Mouse (Mus musculus) R1 (cell line): ENCODE data around the gene Cerkl.

ENCODE experiments used
- DNase-seq: peaks from one replicate; pipeline ENCODE4 v3.0.0-alpha.2; 2018; ENCODE audit warnings: low read depth, low spot score

Cerkl gene

GRCm38 (mm10) chr2:79443401-79443800 lies 13.2 kb downstream of the Cerkl start:
- peak; percentile 6 for DNase-seq

DNA sequence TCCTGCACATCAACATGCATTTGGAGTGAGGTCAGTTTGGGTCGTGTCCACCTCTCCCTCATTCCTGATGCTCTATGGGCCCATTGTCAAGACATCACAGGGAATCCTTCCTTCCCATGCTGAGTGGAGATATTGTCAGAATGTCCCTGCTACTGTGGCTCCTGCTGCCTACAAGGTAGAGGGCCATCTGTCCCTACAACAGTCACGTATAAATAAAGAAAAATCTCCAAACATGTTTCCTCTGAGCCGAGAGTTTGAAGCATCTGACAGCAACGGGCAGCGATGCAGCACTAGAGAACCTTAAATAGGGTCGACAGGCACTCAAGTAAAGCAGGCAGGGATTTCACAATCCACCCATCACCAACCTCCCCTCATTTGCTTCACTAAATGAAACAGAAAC lies 13.7 kb downstream of the Cerkl start:
- no peak for DNase-seq

GRCm38 (mm10) chr2:79442227-79442626 lies 14.4 kb downstream of the Cerkl start:
- no peak for DNase-seq

GRCm38 (mm10) chr2:79430061-79430460 lies 26.5 kb downstream of the Cerkl start:
- no peak for DNase-seq

DNA sequence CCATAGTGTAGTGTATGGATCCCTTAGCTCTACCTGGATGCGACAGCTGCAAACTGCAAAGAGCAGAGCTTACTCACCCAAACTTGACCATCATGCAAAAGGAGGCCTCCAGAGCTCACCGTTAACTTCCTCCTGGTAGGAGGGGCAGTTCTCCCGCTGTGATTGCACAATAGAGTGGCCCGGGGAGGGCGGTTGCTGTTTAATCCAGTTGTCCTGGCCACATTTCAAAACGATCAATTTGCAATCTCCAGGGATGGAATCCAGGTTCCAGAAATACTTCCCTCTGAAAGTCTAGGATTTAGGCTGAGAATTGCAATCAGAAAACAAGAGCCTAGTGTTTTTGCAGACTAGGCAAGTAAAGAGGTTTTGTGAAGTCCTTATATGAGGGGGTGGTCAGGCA lies 26.9 kb downstream of the Cerkl start:
- DNase-seq = peak; percentile 86

GRCm38 (mm10) chr2:79429108-79429507 lies 27.5 kb downstream of the Cerkl start:
- DNase-seq = no peak

DNA sequence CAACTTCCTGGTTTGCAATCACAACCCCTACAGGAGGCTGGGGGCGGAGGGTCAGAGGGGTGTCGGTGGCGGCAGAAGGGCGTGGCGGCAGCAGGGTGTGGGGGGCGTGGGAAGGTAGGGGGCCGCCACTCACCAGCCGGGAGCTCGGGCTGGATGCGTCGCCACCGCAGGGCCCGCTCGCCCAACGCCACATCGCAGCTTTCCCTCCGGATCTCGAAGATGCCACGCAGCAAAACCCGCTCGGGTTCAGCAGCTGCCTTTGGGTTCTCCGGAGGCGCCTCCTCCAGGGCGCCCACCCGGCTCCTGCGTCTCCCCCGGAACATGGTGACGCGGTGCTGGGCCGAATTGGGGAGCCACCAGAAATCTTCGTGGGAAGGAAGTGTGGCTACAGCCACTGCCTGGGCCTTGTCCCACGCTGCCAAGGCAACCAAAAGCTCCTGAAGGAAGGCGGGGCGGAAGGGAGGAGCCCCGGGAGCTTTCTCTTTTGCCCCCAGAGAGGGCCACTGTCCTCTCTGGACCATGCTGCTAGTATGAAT lies 27.9 kb downstream of the Cerkl start:
- DNase-seq = peak; percentile 79

DNA sequence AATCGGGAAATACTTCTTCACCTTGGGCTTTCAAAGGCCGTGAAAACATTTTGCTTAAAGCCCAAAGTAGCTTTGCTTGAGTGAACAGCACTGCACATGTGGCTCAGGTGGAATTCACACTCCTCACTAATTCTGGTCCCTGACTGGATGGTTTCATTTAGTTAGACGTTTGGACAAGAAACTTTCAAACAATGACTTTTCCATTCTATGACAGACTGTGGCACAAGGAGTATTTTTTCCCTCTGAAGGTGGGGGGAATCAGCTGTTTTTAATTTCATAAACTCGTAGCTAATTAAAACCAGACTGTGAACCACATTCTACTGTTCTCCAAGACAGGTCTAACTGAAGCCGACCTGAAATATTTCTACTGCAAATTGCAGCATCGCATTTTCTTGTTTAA lies 28.6 kb downstream of the Cerkl start:
- peak; percentile 6 for DNase-seq

DNA sequence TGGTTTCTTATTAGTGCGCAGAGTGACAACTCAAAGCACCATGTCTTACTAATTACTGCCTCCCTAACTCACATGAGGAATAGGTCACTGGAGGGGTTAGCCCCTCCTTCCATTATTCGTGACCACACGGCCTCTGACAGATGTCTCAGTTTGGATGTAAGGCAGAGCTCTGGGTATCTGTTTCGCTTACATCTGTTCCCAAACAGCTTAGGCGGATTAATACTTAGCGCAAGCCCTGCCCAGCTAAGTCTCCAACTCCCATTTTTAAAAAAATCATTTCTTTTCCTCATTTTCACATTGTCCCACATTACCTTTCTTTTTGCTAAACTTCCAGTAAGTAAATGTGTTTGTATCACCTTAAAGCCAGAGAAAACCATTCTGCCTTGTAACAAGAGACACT lies 34.9 kb downstream of the Cerkl start:
- no peak for DNase-seq

GRCm38 (mm10) chr2:79414505-79414904 lies 42.1 kb downstream of the Cerkl start:
- DNase-seq = no peak

GRCm38 (mm10) chr2:79410903-79411255 lies 45.7 kb downstream of the Cerkl start:
- DNase-seq = no peak

GRCm38 (mm10) chr2:79410247-79410902 lies 46.2 kb downstream of the Cerkl start:
- no peak for DNase-seq

GRCm38 (mm10) chr2:79405661-79406405 lies 50.8 kb downstream of the Cerkl start:
- DNase-seq = no peak

- no peak for DNase-seq
Observed at GRCm38 (mm10) chr2:79400045-79400444, 56.5 kb downstream of the Cerkl start.

- no peak for DNase-seq
Observed at GRCm38 (mm10) chr2:79399234-79400000, 57.2 kb downstream of the Cerkl start.

- DNase-seq = no peak
Observed at GRCm38 (mm10) chr2:79398831-79399230, 57.8 kb downstream of the Cerkl start.

DNA sequence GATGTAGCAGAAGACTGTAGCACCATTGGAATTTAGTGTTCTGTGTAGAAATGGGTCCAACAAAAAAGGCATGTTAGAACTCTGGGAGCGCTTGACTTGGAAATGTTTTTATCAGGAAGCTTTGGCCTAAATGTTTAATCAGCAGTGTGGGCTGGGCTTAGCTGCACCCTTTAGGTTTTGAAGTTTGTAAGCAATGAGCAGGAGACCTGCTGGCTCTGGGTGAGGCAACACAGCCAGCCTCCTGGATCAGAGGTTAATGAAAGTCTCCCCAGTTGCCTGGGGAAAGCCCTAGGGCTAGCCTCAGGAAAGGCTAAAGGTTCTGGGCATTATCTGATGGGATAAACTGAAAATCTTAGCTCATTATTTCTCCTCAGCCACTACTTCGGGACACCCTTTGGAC lies 58.2 kb downstream of the Cerkl start:
- no peak for DNase-seq

DNA sequence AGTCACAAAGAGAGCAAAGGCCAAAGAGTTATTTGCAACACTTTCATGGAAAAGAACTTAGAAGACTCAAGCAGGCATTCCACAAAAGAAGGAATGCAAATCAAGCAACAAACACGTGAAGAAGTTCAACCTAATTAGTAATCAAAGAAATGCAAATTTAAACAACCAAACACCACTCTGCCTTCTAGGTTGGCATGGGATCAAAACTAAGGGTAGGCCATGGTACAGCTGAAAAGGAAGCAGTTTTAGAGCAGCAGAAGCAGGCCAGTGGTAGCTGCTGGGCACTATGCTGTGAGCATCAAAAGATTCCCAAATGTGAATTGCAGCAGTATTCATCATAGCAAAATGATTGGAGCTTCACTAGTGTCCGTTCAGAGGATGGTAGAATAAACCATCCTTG lies 59.5 kb downstream of the Cerkl start:
- DNase-seq = no peak

- DNase-seq = peak; percentile 65
Observed at GRCm38 (mm10) chr2:79379087-79380041, 77.2 kb downstream of the Cerkl start.

- DNase-seq = no peak
Observed at GRCm38 (mm10) chr2:79378346-79379086, 78.1 kb downstream of the Cerkl start.
